Mouse (Mus musculus) myocyte (in vitro differentiated cells): ENCODE results near the gene Cntn4.

ENCODE experiments used
- CEBPB ChIP-seq: IDR thresholded peaks from 2 replicates; pipeline ENCODE4 v1.6.1; 2011; ENCODE audit warnings: mild to moderate bottlenecking, moderate library complexity; ENCODE audit not compliant: poor library complexity, insufficient read depth, severe bottlenecking
- E2F4 ChIP-seq: IDR thresholded peaks from one replicate; pipeline ENCODE4 v1.6.1; 2011; ENCODE audit warnings: mild to moderate bottlenecking, control low read depth, moderate library complexity; ENCODE audit not compliant: insufficient read depth
- MAX ChIP-seq: IDR thresholded peaks from one replicate; pipeline ENCODE4 v1.6.1; 2011; ENCODE audit warnings: low read depth, mild to moderate bottlenecking, control low read depth
- MYOD1 ChIP-seq, 3 experiments: IDR thresholded peaks; one replicate each; pipeline ENCODE4 v1.6.1; 2011; ENCODE audit warnings: control low read depth in 2 of 3, low read depth in 2 of 3, mild to moderate bottlenecking in 2 of 3, moderate library complexity in 1 of 3; ENCODE audit not compliant: insufficient read length in 2 of 3, control insufficient read depth in 1 of 3
- MYOG ChIP-seq, 3 experiments: IDR thresholded peaks; one replicate each; pipeline ENCODE4 v1.6.1; 2011; ENCODE audit warnings: control low read depth in 2 of 3, low read depth in 2 of 3, mild to moderate bottlenecking in 2 of 3; ENCODE audit not compliant: insufficient read length in 2 of 3, control insufficient read depth in 1 of 3, insufficient read depth in 1 of 3
- POLR2A ChIP-seq: IDR thresholded peaks from one replicate; pipeline ENCODE4 v1.6.1; 2011; ENCODE audit warnings: low read depth, mild to moderate bottlenecking, control low read depth, moderate library complexity; ENCODE audit not compliant: insufficient read length
- POLR2AphosphoS2 ChIP-seq: IDR thresholded peaks from one replicate; pipeline ENCODE4 v1.6.1; 2011; ENCODE audit warnings: low read depth, control low read depth; ENCODE audit not compliant: insufficient read length
- REST ChIP-seq: IDR thresholded peaks from one replicate; pipeline ENCODE4 v1.6.1; 2011; ENCODE audit warnings: mild to moderate bottlenecking, control low read depth, moderate library complexity; ENCODE audit not compliant: insufficient read depth, insufficient read length
- TCF12 ChIP-seq: IDR thresholded peaks from one replicate; pipeline ENCODE4 v1.6.1; 2011; ENCODE audit warnings: mild to moderate bottlenecking, control low read depth; ENCODE audit not compliant: poor library complexity, insufficient read depth, severe bottlenecking
- USF1 ChIP-seq: IDR thresholded peaks from one replicate; pipeline ENCODE4 v1.6.1; 2011; ENCODE audit warnings: low read depth, mild to moderate bottlenecking, control low read depth, moderate library complexity

GRCm38 (mm10) chr6:106440786-106441185 lies 763.3 kb downstream of the Cntn4 start:
- TF ChIP-seq MAX (no peak), POLR2AphosphoS2 (no peak), MYOG (IDR thresholded peaks at IDR 0.05; ENCODE audit: control insufficient read depth in 1 of 3, insufficient read depth in 1 of 3, insufficient read length in 2 of 3, low read depth in 2 of 3) (no peak), TCF12 (no peak), REST (no peak), POLR2A (no peak), USF1 (no peak), CEBPB (no peak), MYOD1 (IDR thresholded peaks at IDR 0.05; ENCODE audit: control insufficient read depth in 1 of 3, insufficient read length in 2 of 3, low read depth in 2 of 3) (no peak), E2F4 (no peak)
